Mouse (Mus musculus) C2C12 (cell line): Measurements from ENCODE around the gene Gm8369.

Experiments used
- CTCF ChIP-seq: IDR thresholded peaks from one replicate; pipeline ENCODE4 v1.5.1; 2011; ENCODE audit not compliant: control insufficient read depth, insufficient read depth, insufficient read length
- MAX ChIP-seq: IDR thresholded peaks from one replicate; pipeline ENCODE4 v1.6.1; 2011; ENCODE audit warnings: mild to moderate bottlenecking, control low read depth
- USF1 ChIP-seq: IDR thresholded peaks from one replicate; pipeline ENCODE4 v1.6.1; 2011; ENCODE audit warnings: low read depth, mild to moderate bottlenecking, control low read depth, moderate library complexity

GRCm38 (mm10) chr19:11492671-11493070, 6.9 kb downstream of the Gm8369 start:
- TF ChIP-seq CTCF (no peak), USF1 (no peak), MAX (no peak)
